7 mouse cellular contexts compared by ENCODE assay signal in genomic region chr2:27764937-27765319, GRCm38 (mm10).
DNase-seq lines count a peak whose midpoint lies in the region; ATAC-seq and TF ChIP-seq lines count a peak whose summit lies in the region.

No protein-coding gene starts in this region.

- intact Hi-C loops in gastrocnemius, postnatal 36 days (cut with DNase I): loop anchor here (1.0 kb wide), 1 partner anchor 213 kb away; no protein-coding TSS in a partner anchor

- peak; percentile 88 to 91 for DNase-seq in adrenal gland, adult 18-20 months (ENCODE audit: low spot score in 2 of 2)
- DNase-seq in embryo, embryonic 10 days (ENCODE audit: low spot score): peak; percentile 89
- peak; percentile 80 for DNase-seq in gastrocnemius, postnatal 36 days
- peak; percentile 92 for DNase-seq in limb, embryonic 10.5 days (ENCODE audit: low spot score)

- TF ChIP-seq CTCF in small intestine, adult 2 months (IDR thresholded peaks at IDR 0.05; ENCODE audit: extremely low read depth, insufficient read length, insufficient replicate concordance, low read depth, low read length): peak; percentile 86; the same call in 1 of the 2 replicates

- H3K36me3 ChIP-seq in intestine, embryonic 16.5 days (ENCODE audit: control insufficient read depth, insufficient read depth, low read length): peaks cover 6% of the 10 kb centered on the region
- peaks cover 20% of the 10 kb centered on the region for H3K36me3 ChIP-seq in limb, embryonic 10.5 days
- H3K36me3 ChIP-seq in midbrain, embryonic 13.5 days: peaks cover 8% of the 10 kb centered on the region; the same call in 1 of the 2 replicates
- peaks cover 7% of the 10 kb centered on the region for H3K36me3 ChIP-seq in small intestine, adult 2 months (ENCODE audit: control insufficient read depth, insufficient read depth, low read length)

- no peak for TF ChIP-seq POLR2A in small intestine, adult 2 months (IDR thresholded peaks at IDR 0.05; ENCODE audit: low read depth, low read length)

- no peaks in the 10 kb centered on the region for H3K27me3 ChIP-seq in intestine, embryonic 16.5 days (replicated peaks; ENCODE audit: control insufficient read depth, insufficient read depth, low read length)
- H3K27me3 ChIP-seq in limb, embryonic 10.5 days (ENCODE audit: low read depth, poor library complexity, severe bottlenecking): no peaks in the 10 kb centered on the region
- peaks cover 9% of the 10 kb centered on the region; the same call in 1 of the 2 replicates for H3K27me3 ChIP-seq in midbrain, embryonic 13.5 days
- no peaks in the 10 kb centered on the region for H3K27me3 ChIP-seq in small intestine, adult 2 months (ENCODE audit: control insufficient read depth, insufficient read depth, low read length)

- 30% methylated on average over 3 of the region's 3 CpGs for WGBS in intestine, embryonic 16.5 days
- 27% methylated on average over 3 of the region's 3 CpGs for WGBS in limb, embryonic 10.5 days
- WGBS in midbrain, embryonic 13.5 days: 30% methylated on average over 3 of the region's 3 CpGs
- 27% methylated on average over 3 of the region's 3 CpGs for WGBS in small intestine, adult 2 months

- peaks cover 4% of the 10 kb centered on the region; the same call in 1 of the 2 replicates for H3K4me1 ChIP-seq in intestine, embryonic 16.5 days (ENCODE audit: control insufficient read depth, insufficient read depth, low read length)
- H3K4me1 ChIP-seq in limb, embryonic 10.5 days: peaks cover 35% of the 10 kb centered on the region
- H3K4me1 ChIP-seq in midbrain, embryonic 13.5 days (replicated peaks): peaks cover 24% of the 10 kb centered on the region
- H3K4me1 ChIP-seq in small intestine, adult 2 months (ENCODE audit: control insufficient read depth, insufficient read depth, insufficient read length, low read length): no peaks in the 10 kb centered on the region

- no peak overlapping the region for H3K4me3 ChIP-seq in intestine, embryonic 16.5 days (ENCODE audit: low read length)
- H3K4me3 ChIP-seq in limb, embryonic 10.5 days: no peak overlapping the region
- H3K4me3 ChIP-seq in midbrain, embryonic 13.5 days (replicated peaks): no peak overlapping the region
- no peak overlapping the region for H3K4me3 ChIP-seq in small intestine, adult 2 months (ENCODE audit: low read depth, low read length)

- H3K4me2 ChIP-seq in intestine, embryonic 16.5 days (ENCODE audit: low read depth, low read length): no peak overlapping the region
- no peak overlapping the region for H3K4me2 ChIP-seq in midbrain, embryonic 13.5 days (replicated peaks)

- ATAC-seq in intestine, embryonic 16.5 days: peak; percentile 62
- peak; percentile 70 for ATAC-seq in midbrain, embryonic 13.5 days

- H3K27ac ChIP-seq in intestine, embryonic 16.5 days (ENCODE audit: low read length): no peak overlapping the region
- H3K27ac ChIP-seq in limb, embryonic 10.5 days: peak overlapping the region; percentile 67
- H3K27ac ChIP-seq in midbrain, embryonic 13.5 days: peak overlapping the region; percentile 75
- H3K27ac ChIP-seq in small intestine, adult 2 months (ENCODE audit: insufficient read depth, low read depth, low read length): no peak overlapping the region

- H3K9ac ChIP-seq in intestine, embryonic 16.5 days (ENCODE audit: low read depth, low read length): no peak overlapping the region
- H3K9ac ChIP-seq in midbrain, embryonic 13.5 days (replicated peaks): no peak overlapping the region

- no peaks in the 10 kb centered on the region for H3K9me3 ChIP-seq in intestine, embryonic 16.5 days (ENCODE audit: control insufficient read depth, low read length)
- no peaks in the 10 kb centered on the region for H3K9me3 ChIP-seq in limb, embryonic 10.5 days (replicated peaks)
- no peaks in the 10 kb centered on the region for H3K9me3 ChIP-seq in midbrain, embryonic 13.5 days

Comparison
In these comparisons a context has a peak if more than half of its experiments do, and no peak if none do; other contexts are left out.
1. H3K27ac ChIP-seq: peak in limb, embryonic 10.5 days (single experiment) and midbrain, embryonic 13.5 days (single experiment); none in intestine, embryonic 16.5 days (single experiment) and small intestine, adult 2 months (single experiment).
2. Peak in every context shown above with its lines, with median percentiles within 50 percentile points of each other: DNase-seq.